Mouse (Mus musculus) spleen, postnatal 14 days (tissue): Measurements from ENCODE around the gene H2-T23.
A peak's percentile ranks its signal among the peaks of the same experiment; 100 is the strongest.

Source experiments
- DNase-seq, 2 experiments: peaks; one replicate each; pipeline ENCODE4 v3.0.0; 2021 to 2022; ENCODE audit warnings: low spot score in 2 of 2

H2-T23 gene

GRCm38 (mm10) chr17:35994175-35994878, 38.3 kb downstream of the H2-T23 start:
- peak; percentile 64 to 69 for DNase-seq

GRCm38 (mm10) chr17:35993675-35994074, 39.0 kb downstream of the H2-T23 start:
- DNase-seq: peak; percentile 67 to 80

DNA sequence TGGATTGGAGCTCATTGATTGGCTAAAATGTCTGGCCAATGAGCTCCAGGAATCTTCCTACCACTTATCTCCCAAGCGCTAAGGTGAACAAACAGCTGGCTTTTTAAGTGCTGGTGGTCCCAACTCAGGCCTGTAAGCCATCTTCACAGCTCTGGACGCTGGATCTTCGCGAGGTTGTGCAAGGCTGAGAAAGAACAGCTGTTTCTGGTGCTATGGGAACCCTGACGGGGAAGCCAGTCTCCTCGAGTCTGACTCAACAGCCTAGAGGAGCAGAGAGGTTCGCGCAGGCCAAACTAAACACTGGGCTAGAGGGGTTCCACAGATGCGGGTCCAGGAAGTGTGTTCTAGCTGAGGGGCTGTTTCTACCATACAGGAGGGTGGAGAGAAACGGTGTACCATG, 40.9 kb downstream of the H2-T23 start:
- no peak for DNase-seq

GRCm38 (mm10) chr17:35981776-35982175, 50.9 kb downstream of the H2-T23 start:
- no peak for DNase-seq

GRCm38 (mm10) chr17:35980363-35980754, 52.3 kb downstream of the H2-T23 start:
- peak in 1 of 2 experiments; percentile 39 for DNase-seq
